Mouse (Mus musculus): ENCODE results near the gene Ube2h. TPM values are rescaled to one million over a fixed set of nuclear protein-coding genes. Genes with fewer than 3 reads are reported as not detected.

Ube2h gene
- total RNA-seq (2023): 147 TPM

GRCm38 (mm10) chr6:30304399-30304917 lies at the start of gene Ube2h:
Ube2h (minus strand) TSS chr6:30304539.

Other genes starting within 250 kb of the Ube2h start
- gene Zc3hc1, start 86.5 kb upstream of the Ube2h start, total RNA-seq (2023): 30.3 TPM
- 20.9 TPM for gene Klhdc10, start 97.3 kb upstream of the Ube2h start, total RNA-seq (2023)
- 41.0 TPM for gene Tmem209, start 205.2 kb upstream of the Ube2h start, total RNA-seq (2023)
- 2.6 TPM for gene Ssmem1, start 205.3 kb upstream of the Ube2h start, total RNA-seq (2023)
- gene Cpa2, start 237.0 kb upstream of the Ube2h start, total RNA-seq (2023): not detected

Data from CD4-positive naive resting alpha-beta T cell, adult 57 days (primary cell).